In the genomic region with DNA sequence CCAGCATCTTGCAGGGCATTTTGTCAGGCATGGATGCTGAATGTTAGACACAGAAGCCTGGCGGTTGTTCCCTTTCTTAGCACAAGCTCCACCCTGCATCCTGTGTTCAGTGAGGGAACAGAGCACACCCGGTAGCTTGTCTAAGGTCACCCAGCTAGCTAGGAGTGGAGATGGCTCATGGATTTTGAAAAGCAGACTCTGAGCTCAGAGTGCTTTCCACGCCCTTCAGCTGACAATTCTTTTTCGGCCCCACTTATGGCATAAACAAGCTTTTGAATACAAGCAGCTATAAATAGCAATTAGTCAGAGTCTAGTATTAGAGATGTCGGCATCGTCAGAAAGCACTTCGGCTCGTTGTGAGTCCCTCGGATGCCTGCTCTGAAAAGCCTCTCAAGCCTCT, we compare ENCODE assay signal across 11 mouse cellular contexts.
DNase-seq lines count a peak whose midpoint lies in the region; ATAC-seq and TF ChIP-seq lines count a peak whose summit lies in the region.
"Had no signal": no experiment of that assay in that cellular context is flagged by ENCODE, and none has a peak within 500 bp of the region (broad histone marks: within the 10 kb centered on the region; RNA-seq: fewer than 3 reads in every experiment).

No protein-coding gene starts in this region.

- H3K4me1 ChIP-seq in CH12.LX (ENCODE audit: control insufficient read depth in 1 of 2, insufficient read depth in 2 of 2) = peaks cover 20 to 83% of the 10 kb centered on the region in 2 experiments
- H3K4me1 ChIP-seq in forebrain, postnatal 0 days (ENCODE audit: insufficient read depth) = 0 out of 2 replicates have a peak, but pooled peaks cover 18% of the 10 kb centered on the region
- peaks cover 27% of the 10 kb centered on the region for H3K4me1 ChIP-seq in hindbrain, embryonic 10.5 days (replicated peaks)
- H3K4me1 ChIP-seq: liver, embryonic 15.5 days had no signal

- DNase-seq in heart, adult 11 months = peak; percentile 94
- no peak for DNase-seq in heart, postnatal 25 days (ENCODE audit: low spot score)
- no peak for DNase-seq in CH12.LX (ENCODE audit: extremely low read depth)
- DNase-seq in forebrain, postnatal 0 days = peak; percentile 47
- DNase-seq in heart, postnatal 4 days = peak; percentile 41
- no peak for DNase-seq in embryo, embryonic 10 days (ENCODE audit: low spot score)
- DNase-seq in cerebellum, postnatal 14 days = no peak
- no peak for DNase-seq in hindbrain, embryonic 10.5 days (ENCODE audit: low spot score)
- DNase-seq: kidney, postnatal 36 days; right cerebral cortex, postnatal 14 days had no signal

- no peak for TF ChIP-seq RAD21 in CH12.LX (IDR thresholded peaks at IDR 0.05; ENCODE audit: low read depth, low read length)

- no peak; the same call in 1 of the 2 replicates for TF ChIP-seq POLR2A in CH12.LX (IDR thresholded peaks at IDR 0.05; ENCODE audit: low read depth, low read length)

- intact Hi-C loops in heart, postnatal 25 days (cut with DNase I) = loop anchor here (5.0 kb wide), 1 partner anchor 82 kb away; no protein-coding TSS in a partner anchor

- 19% methylated on average over 9 of the region's 9 CpGs for WGBS in forebrain, postnatal 0 days
- 82% methylated on average over 9 of the region's 9 CpGs for WGBS in hindbrain, embryonic 10.5 days

- dilution Hi-C loops in CH12.LX (cut with MboI; ENCODE audit: extremely low pct_ligation_motif_present, extremely low pct_unique_long_range_greater_than_20kb, low sequenced_read_pairs) = no loop called here

- TF ChIP-seq CTCF in CH12.LX (conservative IDR thresholded peaks at IDR 0.05 in 1 of 2, IDR thresholded peaks at IDR 0.05 in 1 of 2; ENCODE audit: low read depth in 2 of 2, low read length in 2 of 2) = no peak
- TF ChIP-seq CTCF in forebrain, postnatal 0 days (IDR thresholded peaks at IDR 0.05; ENCODE audit: low read depth) = no peak

- H3K4me3 ChIP-seq in CH12.LX (replicated peaks in 1 of 3; ENCODE audit: low read depth in 2 of 3, low read length in 2 of 3, poor library complexity in 1 of 3) = peak overlapping the region in 1 of 3 experiments; percentile 15
- H3K4me3 ChIP-seq in forebrain, postnatal 0 days (ENCODE audit: low read depth, low read length) = no peak overlapping the region
- no peak overlapping the region for H3K4me3 ChIP-seq in hindbrain, embryonic 10.5 days
- H3K4me3 ChIP-seq: liver, embryonic 15.5 days had no signal

- TF ChIP-seq EP300 in CH12.LX (IDR thresholded peaks at IDR 0.05; ENCODE audit: low read length) = no peak

- H3K36me3 ChIP-seq in CH12.LX (replicated peaks in 1 of 2; ENCODE audit: control insufficient read depth in 1 of 2, insufficient read depth in 1 of 2, low read length in 1 of 2) = peaks cover 2 to 38% of the 10 kb centered on the region in 2 experiments
- no peaks in the 10 kb centered on the region for H3K36me3 ChIP-seq in forebrain, postnatal 0 days (ENCODE audit: insufficient read depth)
- H3K36me3 ChIP-seq in hindbrain, embryonic 10.5 days = no peaks in the 10 kb centered on the region
- H3K36me3 ChIP-seq: liver, embryonic 15.5 days had no signal

- no peaks in the 10 kb centered on the region for H3K79me2 ChIP-seq in CH12.LX (replicated peaks; ENCODE audit: control insufficient read depth, extremely low read depth, insufficient read depth, poor library complexity, severe bottlenecking)

- H3K9ac ChIP-seq in CH12.LX (ENCODE audit: insufficient read depth, low read depth) = no peak overlapping the region
- H3K9ac ChIP-seq in forebrain, postnatal 0 days = 0 out of 2 replicates have a peak overlapping the region, but pooled peaks have one; percentile 7
- H3K9ac ChIP-seq: liver, embryonic 15.5 days had no signal

- no peaks in the 10 kb centered on the region for H3K27me3 ChIP-seq in CH12.LX (replicated peaks)
- no peaks in the 10 kb centered on the region for H3K27me3 ChIP-seq in forebrain, postnatal 0 days (ENCODE audit: insufficient read depth, low read length)
- no peaks in the 10 kb centered on the region for H3K27me3 ChIP-seq in hindbrain, embryonic 10.5 days (ENCODE audit: insufficient read depth, poor library complexity, severe bottlenecking)
- H3K27me3 ChIP-seq: liver, embryonic 15.5 days had no signal

- peaks cover 6% of the 10 kb centered on the region for H3K9me3 ChIP-seq in CH12.LX (replicated peaks; ENCODE audit: low read length)
- H3K9me3 ChIP-seq in forebrain, postnatal 0 days (ENCODE audit: low read length) = no peaks in the 10 kb centered on the region
- 0 out of 2 replicates have a peak, but pooled peaks cover 5% of the 10 kb centered on the region for H3K9me3 ChIP-seq in hindbrain, embryonic 10.5 days
- H3K9me3 ChIP-seq: liver, embryonic 15.5 days had no signal

- in situ Hi-C loops in CH12.LX (cut with MboI; ENCODE audit: low pct_ligation_motif_present, low pct_unique_long_range_greater_than_20kb, low sequenced_read_pairs) = no loop called here

- H3K27ac ChIP-seq in CH12.LX (ENCODE audit: insufficient read depth, low read depth) = no peak overlapping the region
- peak overlapping the region; percentile 79 for H3K27ac ChIP-seq in forebrain, postnatal 0 days (ENCODE audit: low read depth, low read length)
- H3K27ac ChIP-seq in hindbrain, embryonic 10.5 days = no peak overlapping the region
- H3K27ac ChIP-seq: liver, embryonic 15.5 days had no signal

- peak; percentile 62 for ATAC-seq in forebrain, postnatal 0 days

- peak overlapping the region; percentile 26; the same call in 1 of the 2 replicates for H3K4me2 ChIP-seq in CH12.LX (ENCODE audit: insufficient read depth, low read depth, poor library complexity, severe bottlenecking)
- no peak overlapping the region for H3K4me2 ChIP-seq in forebrain, postnatal 0 days (ENCODE audit: low read depth)
- H3K4me2 ChIP-seq: liver, embryonic 15.5 days had no signal

TF ChIP-seq in CH12.LX, 34 proteins besides CTCF, POLR2A, EP300 and RAD21:
- TF ChIP-seq JUN (IDR thresholded peaks at IDR 0.05; ENCODE audit: insufficient read depth, low read depth, low read length) (no peak), MEF2A (IDR thresholded peaks at IDR 0.05; ENCODE audit: borderline replicate concordance, low read depth, low read length) (peak; percentile 82; the same call in 1 of the 2 replicates), GABPA (IDR thresholded peaks at IDR 0.05; ENCODE audit: insufficient replicate concordance, low read depth, low read length) (no peak), SIN3A (IDR thresholded peaks at IDR 0.05; ENCODE audit: low read length) (no peak), KAT2A (IDR thresholded peaks at IDR 0.05; ENCODE audit: insufficient replicate concordance, low read length) (no peak), ZC3H11A (IDR thresholded peaks at IDR 0.05; ENCODE audit: low read depth, low read length) (no peak)

Comparison
In these comparisons a context has a peak if more than half of its experiments do, and no peak if none do; other contexts are left out.
1. DNase-seq: peak in heart, adult 11 months (single experiment), forebrain, postnatal 0 days (single experiment) and heart, postnatal 4 days (single experiment); none in heart, postnatal 25 days (single experiment), CH12.LX (single experiment), embryo, embryonic 10 days (single experiment), cerebellum, postnatal 14 days (0 of 2) and hindbrain, embryonic 10.5 days (single experiment).